Mouse (Mus musculus): Measurements from ENCODE around the gene Gbp8. TPM values are rescaled to one million over a fixed set of nuclear protein-coding genes. Genes with fewer than 3 reads are reported as not detected.

Gene Gbp8
- 2.0 and 2.4 TPM in 2 replicates for polyA plus RNA-seq (2012; rRNA removed)

DNA sequence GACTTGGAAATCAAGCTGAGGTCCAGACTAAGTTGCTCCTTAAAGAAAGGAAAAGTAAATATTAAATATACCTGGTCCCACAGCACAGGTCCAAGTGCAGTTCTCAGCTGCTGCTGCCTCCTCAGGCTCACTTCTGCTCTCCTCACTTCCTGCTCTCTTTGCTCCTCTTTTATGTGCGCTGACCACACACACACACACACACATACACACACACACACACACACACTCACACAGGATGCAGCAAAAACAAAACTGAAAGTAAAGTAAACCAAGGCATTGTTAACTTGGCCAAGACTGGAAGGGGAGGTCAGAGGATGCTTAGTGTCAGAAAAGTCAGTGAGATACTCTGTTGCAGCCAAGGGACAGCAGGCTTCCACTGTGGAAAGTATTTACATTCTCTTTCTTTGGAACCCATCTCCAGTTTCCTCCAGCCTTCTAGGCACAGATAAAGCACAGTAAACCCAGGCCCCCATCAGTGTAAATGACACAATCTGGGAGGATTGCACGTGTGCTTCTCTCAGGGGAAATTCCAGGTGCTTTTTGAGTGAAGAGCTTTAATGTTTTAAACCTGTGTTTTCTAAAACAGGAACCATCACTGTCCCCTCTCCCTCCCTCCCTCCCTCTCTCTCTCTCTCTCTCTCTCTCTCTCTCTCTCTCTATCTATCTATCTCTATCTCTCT, at the start of gene Gbp8, which contains the start of the genes Gbp9 and Gbp4:
Gbp8 (minus strand) TSS at position 132 of the 680 bp plus-strand sequence.
Gbp9 (minus strand) TSS at position 131 of the 680 bp plus-strand sequence.
Gbp4 (minus strand) TSS at position 178 of the 680 bp plus-strand sequence.

DNA sequence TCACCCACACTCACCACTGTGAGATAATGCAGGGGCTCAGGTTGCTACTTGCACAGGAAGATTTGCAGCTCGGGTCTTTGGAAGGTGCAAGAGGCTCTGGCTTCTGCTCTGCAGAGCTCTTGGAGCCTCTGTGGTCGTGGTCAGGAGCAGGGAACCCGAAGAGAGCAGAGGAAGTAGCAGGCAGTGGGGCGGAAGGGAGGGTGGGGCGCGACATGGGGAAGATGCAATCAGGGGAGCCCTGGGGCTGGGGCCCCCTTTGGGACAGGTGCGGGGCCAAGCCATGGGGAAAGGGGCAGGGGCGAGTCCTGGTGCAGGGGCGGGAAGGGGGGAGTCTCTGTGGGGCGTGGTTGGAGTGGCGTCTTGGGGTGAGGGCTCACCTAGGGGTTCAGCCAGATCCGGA, 156.8 kb downstream of the Gbp8 start, which contains the start of gene Abcg3:
Abcg3 (minus strand) TSS at position 184 of the 400 bp plus-strand sequence.

Other genes with a start within 250 kb of the Gbp8 start
- 2.4 and 3.2 TPM in 2 replicates for gene Abcg3, start 156.8 kb downstream of the Gbp8 start, polyA plus RNA-seq (2012; rRNA removed)
- 0.92 and 1.3 TPM in 2 replicates for gene Gbp9, start within 50 bp of the Gbp8 start, polyA plus RNA-seq (2012; rRNA removed)
- 0.98 and 1.0 TPM in 2 replicates for gene Gbp4, start within 50 bp of the Gbp8 start, polyA plus RNA-seq (2012; rRNA removed)
- gene Gbp10, start 100.0 kb upstream of the Gbp8 start, polyA plus RNA-seq (2012; rRNA removed), result 0.23 and 0.42 TPM in 2 replicates
- gene Gm43302, start 154.2 kb upstream of the Gbp8 start, polyA plus RNA-seq (2012; rRNA removed), result 0.10 and 0.22 TPM in 2 replicates
- 1.3 and 1.8 TPM in 2 replicates for gene Gbp6, start 154.2 kb upstream of the Gbp8 start, polyA plus RNA-seq (2012; rRNA removed)